16 mouse cellular contexts compared by ENCODE assay signal in the genomic region with DNA sequence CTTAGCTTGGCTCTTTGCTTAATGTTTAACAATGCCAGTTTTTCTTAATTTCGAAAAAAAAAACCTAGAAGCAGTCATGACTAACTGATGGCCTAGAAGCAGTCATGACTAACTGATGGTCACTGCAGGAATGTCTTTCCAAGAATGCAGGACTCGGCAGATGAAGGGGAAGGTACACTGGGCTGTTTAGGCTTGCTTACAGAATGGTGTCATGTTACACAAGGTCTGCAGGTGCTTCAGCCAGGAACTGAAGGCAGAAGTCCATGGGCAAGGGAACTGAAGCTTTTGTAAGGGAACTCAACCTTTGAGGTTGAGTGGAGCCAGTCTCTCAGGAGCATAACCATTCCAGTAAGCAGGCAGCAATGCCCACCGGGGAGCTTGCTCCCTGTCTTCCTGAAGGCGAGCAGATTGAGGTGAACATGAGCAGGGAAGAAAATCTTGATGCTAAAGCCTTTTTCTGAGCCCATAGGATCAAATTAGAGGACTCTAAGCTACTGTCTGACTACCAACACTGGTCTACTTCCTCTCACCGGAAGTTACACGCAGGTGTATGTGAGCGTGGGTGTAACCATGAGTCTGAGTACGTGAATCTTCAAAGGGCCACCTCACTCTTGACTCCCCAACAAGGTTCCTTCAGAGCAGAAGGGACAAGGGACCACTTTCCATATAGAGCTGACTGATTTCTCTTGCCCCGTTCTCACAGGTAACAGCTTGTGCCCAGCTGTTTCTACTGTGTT.
DNase-seq lines count a peak whose midpoint lies in the region; ATAC-seq and TF ChIP-seq lines count a peak whose summit lies in the region.
"Had no signal": no experiment of that assay in that cellular context is flagged by ENCODE, and none has a peak within 500 bp of the region (broad histone marks: within the 10 kb centered on the region; RNA-seq: fewer than 3 reads in every experiment).

No protein-coding gene starts in this region.

- no peak overlapping the region for H3K9ac ChIP-seq in kidney, postnatal 0 days (ENCODE audit: low read depth, low read length)
- H3K9ac ChIP-seq: limb, embryonic 13.5 days; midbrain, embryonic 13.5 days; neural tube, embryonic 15.5 days had no signal

- H3K9me3 ChIP-seq in kidney, postnatal 0 days (replicated peaks; ENCODE audit: low read length): no peaks in the 10 kb centered on the region
- H3K9me3 ChIP-seq: embryonic facial prominence, embryonic 10.5 days; limb, embryonic 13.5 days; midbrain, embryonic 13.5 days; neural tube, embryonic 15.5 days had no signal

- no peaks in the 10 kb centered on the region for H3K27me3 ChIP-seq in kidney, adult 2 months (replicated peaks; ENCODE audit: control insufficient read depth, insufficient read depth, low read length)
- H3K27me3 ChIP-seq in kidney, postnatal 0 days (ENCODE audit: insufficient read depth, low read length): no peaks in the 10 kb centered on the region
- H3K27me3 ChIP-seq: limb, embryonic 13.5 days; midbrain, embryonic 13.5 days; neural tube, embryonic 15.5 days had no signal

- H3K4me1 ChIP-seq in kidney, adult 2 months (ENCODE audit: control insufficient read depth, insufficient read depth, low read length): peaks cover 9% of the 10 kb centered on the region; the same call in 1 of the 2 replicates
- no peaks in the 10 kb centered on the region for H3K4me1 ChIP-seq in kidney, postnatal 0 days (replicated peaks; ENCODE audit: insufficient read depth, low read length)

- ATAC-seq in kidney, postnatal 0 days (replicated peaks; ENCODE audit: low FRiP score, low read depth): peak; percentile 88
- ATAC-seq: midbrain, embryonic 13.5 days had no signal

- H3K4me2 ChIP-seq in kidney, postnatal 0 days (ENCODE audit: low read length): no peak overlapping the region
- H3K4me2 ChIP-seq: limb, embryonic 13.5 days; midbrain, embryonic 13.5 days; neural tube, embryonic 15.5 days had no signal

- TF ChIP-seq CTCF in kidney, adult 2 months (conservative IDR thresholded peaks at IDR 0.05; ENCODE audit: insufficient read depth, insufficient read length, low read depth, low read length): no peak
- no peak for TF ChIP-seq CTCF in kidney, postnatal 0 days (IDR thresholded peaks at IDR 0.05; ENCODE audit: low read depth)

- no peak for TF ChIP-seq POLR2A in kidney, adult 2 months (IDR thresholded peaks at IDR 0.05; ENCODE audit: low read depth, low read length)

- H3K4me3 ChIP-seq in kidney, adult 2 months (ENCODE audit: insufficient read depth, low read depth, low read length): no peak overlapping the region
- no peak overlapping the region for H3K4me3 ChIP-seq in kidney, postnatal 0 days (replicated peaks; ENCODE audit: low read depth, low read length)
- H3K4me3 ChIP-seq: embryonic facial prominence, embryonic 10.5 days; limb, embryonic 13.5 days; midbrain, embryonic 13.5 days; neural tube, embryonic 15.5 days had no signal

- WGBS in kidney, adult 2 months: 65% methylated on average over 9 of the region's 9 CpGs
- WGBS in kidney, postnatal 0 days: 62% methylated on average over 9 of the region's 9 CpGs

- H3K36me3 ChIP-seq in kidney, adult 2 months (ENCODE audit: control insufficient read depth, insufficient read depth, low read length): no peaks in the 10 kb centered on the region
- H3K36me3 ChIP-seq in kidney, postnatal 0 days (ENCODE audit: insufficient read depth, low read length): no peaks in the 10 kb centered on the region
- H3K36me3 ChIP-seq: embryonic facial prominence, embryonic 10.5 days; limb, embryonic 13.5 days; midbrain, embryonic 13.5 days; neural tube, embryonic 15.5 days had no signal

- DNase-seq in kidney, adult 2 months: peak; percentile 51
- no peak for DNase-seq in kidney, postnatal 10 days
- DNase-seq in Muller cell, postnatal 12 days (ENCODE audit: inconsistent ontology term): peak; percentile 42
- peak; percentile 48 for DNase-seq in kidney, postnatal 0 days (ENCODE audit: low spot score)
- peak; percentile 68 for DNase-seq in thymus, postnatal 25 days
- DNase-seq in frontal cortex, postnatal 25 days (ENCODE audit: low spot score in 2 of 2): no peak
- no peak for DNase-seq in c-Kit-positive CD71-positive TER-119-positive erythroid progenitor cells, embryonic 14.5 days (ENCODE audit: low spot score)
- DNase-seq in right cerebral cortex, postnatal 10 days (ENCODE audit: low spot score in 2 of 2): no peak
- DNase-seq: cerebellum, adult 9-10 months; gastrocnemius, postnatal 10 days; heart, postnatal 4 days; layer of hippocampus, postnatal 36 days had no signal

- no peak overlapping the region for H3K27ac ChIP-seq in kidney, adult 2 months (ENCODE audit: insufficient read depth, low read depth, low read length)
- peak overlapping the region; percentile 68 for H3K27ac ChIP-seq in kidney, postnatal 0 days
- H3K27ac ChIP-seq: embryonic facial prominence, embryonic 10.5 days; limb, embryonic 13.5 days; midbrain, embryonic 13.5 days; neural tube, embryonic 15.5 days had no signal

Comparison
In these comparisons a context has a peak if more than half of its experiments do, and no peak if none do; other contexts are left out.
1. DNase-seq: peak in kidney, adult 2 months (single experiment), Muller cell, postnatal 12 days (single experiment), kidney, postnatal 0 days (single experiment) and thymus, postnatal 25 days (single experiment); none in kidney, postnatal 10 days (single experiment), frontal cortex, postnatal 25 days (0 of 2), c-Kit-positive CD71-positive TER-119-positive erythroid progenitor cells, embryonic 14.5 days (single experiment) and right cerebral cortex, postnatal 10 days (0 of 2).